Mouse (Mus musculus) right cerebral cortex, postnatal 14 days (tissue): ENCODE measurements at regions not wholly inside any gene's neighbourhood (a gene's known extent, or its start where the extent isn't known, plus 50 kb on each side); places are given as distances from the start of the nearest gene placed in this dataset.
"Not testable (repeated sequence)": the region's sequence is repeated elsewhere in the genome, so short reads cannot be mapped to it uniquely, and the experiment has no call there.

Source experiments
- DNase-seq: peaks from one replicate; pipeline ENCODE4 v3.0.0; 2022

DNA sequence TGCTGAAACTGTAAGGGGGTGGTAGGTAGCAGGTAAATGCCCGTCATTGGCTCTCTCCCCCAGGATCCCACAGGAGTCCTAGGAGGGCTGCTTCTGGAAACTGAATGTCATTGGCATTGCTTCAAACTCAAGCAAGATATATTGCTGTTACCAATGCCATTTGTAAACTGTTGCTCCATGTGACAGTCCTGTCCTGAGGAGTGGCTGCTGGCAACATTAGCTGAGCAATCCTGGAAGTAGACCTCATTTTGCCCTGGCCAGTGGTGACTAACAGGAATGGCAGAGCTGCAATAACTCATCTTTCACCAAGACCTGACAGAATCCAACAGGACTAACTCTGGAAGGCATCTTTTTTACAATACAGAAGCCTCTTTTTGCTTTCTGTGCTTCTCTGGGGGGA, 143.2 kb downstream of the Gm815 start:
- no peak for DNase-seq

DNA sequence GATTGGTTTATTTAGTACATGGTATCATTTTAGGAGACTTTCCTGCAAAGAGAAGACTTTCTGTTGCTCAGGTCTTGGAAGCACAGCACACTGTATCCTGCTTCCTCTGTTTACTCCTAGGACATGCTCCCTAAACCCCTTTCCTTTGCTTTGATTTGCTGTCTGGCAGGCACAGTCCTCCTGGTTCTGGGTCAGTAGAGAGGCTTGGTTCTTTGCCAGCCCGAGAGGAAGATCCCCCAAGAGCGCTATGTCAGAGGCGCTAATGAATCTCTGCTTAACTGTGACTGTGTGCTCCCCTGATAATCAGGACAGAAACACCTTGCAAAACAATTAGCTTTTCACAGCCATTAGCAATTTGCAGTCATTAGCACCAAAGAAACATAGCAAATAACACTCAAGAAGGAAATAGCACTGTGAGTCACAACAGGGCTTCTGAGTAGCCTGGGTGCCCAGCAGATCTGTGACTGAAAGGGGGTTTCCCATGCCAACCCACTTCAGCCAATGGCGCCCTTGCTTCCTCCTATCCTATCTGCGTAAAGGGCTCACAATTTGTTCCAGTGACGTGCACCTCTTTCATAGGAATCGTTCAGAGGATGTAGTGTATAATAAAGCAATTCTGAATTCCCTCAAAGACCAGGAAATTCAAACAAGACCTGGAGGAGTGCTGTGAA, 145.5 kb downstream of the Gm815 start:
- DNase-seq, result no peak

DNA sequence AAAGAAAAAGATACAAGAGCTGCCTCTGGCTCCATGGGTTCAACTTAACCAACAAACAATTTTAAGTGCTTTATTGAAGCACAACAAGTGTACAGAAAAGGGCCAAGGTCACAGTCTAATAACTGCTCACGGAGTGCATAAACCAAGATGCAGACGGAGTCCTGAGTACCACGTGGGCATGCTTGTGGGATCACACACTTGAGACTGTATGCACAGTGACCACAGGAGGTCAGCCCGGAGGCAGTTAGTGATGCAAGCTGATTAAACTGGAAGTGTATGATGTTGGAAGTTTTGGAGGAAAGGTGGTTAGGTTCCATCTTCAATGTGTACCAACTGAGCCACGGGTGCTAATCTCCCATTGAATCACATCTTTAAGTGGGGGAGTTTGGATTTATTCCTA, 146.9 kb downstream of the Gm815 start:
- DNase-seq, result no peak

DNA sequence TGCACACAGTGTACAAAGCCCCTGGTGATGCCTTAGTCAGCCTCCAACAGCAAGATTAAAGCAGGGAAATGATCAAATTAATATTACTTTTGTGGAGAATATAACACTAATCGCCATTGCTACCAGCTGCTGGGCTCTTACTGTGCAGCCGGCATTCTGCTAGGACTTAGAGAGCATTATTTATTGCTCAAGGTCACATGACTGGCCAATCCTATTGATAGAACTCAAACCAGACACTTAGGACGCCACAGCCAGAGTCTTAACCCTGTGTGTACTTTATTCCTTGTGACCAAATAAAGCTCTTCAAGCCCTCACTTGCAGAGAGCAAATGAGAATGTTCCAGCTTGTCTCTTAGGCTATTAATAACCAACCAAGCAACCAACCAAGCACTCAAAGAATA, 152.6 kb downstream of the Gm815 start:
- DNase-seq, result no peak

DNA sequence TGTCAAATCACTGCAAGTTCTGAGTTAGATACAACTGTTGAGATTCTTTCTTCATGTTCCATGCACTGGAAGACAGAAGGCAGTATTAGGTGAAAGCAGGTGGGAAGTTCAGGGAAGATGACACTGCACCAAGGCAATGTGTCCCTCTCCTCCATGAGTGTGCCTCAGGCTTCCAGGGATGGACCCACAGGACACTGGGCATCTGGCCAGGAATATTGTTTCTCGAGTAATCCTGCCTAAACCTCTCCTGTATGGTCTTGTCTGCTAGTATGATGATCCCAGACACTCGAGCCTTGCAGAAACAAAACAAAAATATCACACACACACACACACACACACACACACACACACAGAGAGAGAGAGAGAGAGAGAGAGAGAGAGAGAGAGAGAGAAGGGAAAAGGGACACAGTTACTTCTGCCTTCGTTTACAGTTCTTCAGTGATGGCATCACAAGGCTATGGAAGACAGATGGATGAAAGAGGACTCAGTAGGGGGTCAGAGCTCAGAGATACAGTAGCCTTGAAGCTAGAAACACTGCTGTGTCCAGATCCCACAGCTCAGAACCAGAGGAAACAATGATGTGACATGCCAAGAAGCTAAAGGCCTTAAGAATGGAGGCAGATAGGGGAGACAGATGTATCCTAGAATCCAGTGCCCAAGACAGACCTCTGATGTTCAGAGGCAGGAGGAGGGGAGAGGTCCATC, 154.8 kb downstream of the Gm815 start:
- DNase-seq, result no peak

DNA sequence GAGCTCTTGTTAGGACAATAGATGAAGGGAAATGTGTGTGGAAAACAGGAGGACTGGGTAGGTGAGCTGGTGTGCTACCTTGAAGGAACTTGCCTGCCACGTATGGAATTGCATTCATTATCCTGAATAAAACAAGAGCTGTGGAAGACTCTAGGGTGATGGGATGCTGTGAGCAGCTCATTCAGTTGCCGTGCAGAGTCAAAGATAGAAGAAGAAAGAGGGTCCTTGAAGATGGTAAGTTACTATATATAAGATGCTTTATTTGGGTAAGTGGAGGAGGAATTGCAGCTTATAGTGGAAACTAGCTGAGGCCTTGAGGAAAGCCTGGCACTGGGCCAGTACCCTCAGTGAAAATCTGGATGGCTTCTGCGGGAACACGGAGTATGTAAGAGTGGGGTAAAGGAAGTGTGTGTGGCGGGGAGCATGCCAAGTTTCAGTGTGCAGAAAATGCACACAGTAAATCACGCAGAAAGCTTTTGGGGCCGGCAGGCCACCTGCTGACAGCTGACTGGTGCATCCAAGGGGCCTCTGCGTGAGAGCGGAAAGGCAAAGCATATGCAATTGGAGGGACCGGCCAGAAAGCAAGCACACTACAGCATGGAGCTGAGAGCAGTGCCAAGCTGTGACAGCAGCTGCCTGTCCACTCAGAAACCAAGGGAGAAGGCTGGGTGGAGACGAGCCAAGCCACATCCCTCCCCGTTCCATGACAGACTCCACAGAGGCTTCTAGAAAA, 149.7 kb upstream of the Vldlr start:
- peak; percentile 88 for DNase-seq

DNA sequence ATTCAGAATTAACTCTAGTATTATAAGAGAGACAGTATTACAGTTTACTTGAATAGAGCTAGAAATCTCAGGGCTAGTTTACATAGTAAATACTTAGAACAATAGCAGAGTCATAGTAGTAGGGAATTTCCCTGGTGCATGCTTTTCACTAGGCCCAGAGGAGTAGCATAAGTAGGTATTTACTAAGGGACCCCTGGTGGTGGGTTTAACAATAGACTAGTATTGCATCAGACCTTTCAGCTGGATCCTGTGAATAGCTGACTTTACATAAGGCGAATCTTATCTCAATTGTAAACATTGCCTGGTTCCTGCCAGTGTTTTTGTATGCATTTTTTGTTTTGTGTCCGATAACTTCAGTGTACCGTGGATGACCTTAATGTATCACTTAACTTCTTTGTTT, 143.0 kb upstream of the Vldlr start:
- no peak for DNase-seq

DNA sequence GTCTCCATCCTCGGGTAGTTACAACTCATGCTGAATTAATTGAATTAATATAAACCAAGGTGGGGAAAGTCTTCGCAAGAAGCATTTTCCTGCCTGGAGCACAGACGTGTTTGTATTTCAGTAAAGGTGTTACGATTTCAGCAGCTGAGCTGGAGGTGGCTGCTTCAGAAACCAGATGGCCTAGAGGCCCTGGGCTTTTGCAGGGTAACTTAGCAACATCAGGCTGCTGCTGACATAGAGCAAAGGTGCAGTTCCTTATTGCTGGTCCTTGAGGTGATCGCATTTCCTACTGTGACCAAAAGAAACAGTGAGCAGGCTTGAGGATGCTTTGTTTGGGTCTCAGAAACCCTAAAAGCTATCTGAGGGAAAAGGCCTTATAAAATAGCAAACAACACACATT, 141.3 kb upstream of the Vldlr start:
- DNase-seq, result no peak

DNA sequence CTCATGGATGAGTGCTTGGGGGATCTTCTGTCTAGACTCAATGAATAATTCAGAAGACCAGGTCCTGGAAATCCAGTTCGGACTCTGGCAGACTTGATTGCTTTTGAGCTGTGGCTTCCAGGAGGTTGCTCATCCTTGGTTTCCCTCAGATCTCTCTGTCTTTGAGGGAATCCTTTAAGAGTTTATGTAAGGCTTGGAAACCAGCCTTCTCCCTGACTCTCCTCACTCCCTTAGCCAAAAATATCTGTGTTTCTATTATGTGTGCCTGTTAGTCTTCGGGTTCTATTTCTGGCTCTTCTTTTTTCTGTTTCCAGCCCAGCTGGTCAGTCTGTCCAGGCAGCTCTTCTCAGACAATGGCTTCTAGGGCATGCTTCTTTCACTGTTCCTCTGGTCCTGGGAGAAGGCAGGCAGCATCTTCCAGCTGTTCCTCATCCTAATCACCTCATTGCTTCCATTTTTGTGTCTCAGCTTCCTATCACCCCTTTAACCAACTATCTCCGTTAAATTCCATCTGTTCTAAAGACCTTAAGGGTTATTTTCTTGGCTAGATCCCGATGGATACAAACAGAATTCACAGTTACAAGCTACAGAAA, 139.3 kb upstream of the Vldlr start:
- DNase-seq, result no peak

DNA sequence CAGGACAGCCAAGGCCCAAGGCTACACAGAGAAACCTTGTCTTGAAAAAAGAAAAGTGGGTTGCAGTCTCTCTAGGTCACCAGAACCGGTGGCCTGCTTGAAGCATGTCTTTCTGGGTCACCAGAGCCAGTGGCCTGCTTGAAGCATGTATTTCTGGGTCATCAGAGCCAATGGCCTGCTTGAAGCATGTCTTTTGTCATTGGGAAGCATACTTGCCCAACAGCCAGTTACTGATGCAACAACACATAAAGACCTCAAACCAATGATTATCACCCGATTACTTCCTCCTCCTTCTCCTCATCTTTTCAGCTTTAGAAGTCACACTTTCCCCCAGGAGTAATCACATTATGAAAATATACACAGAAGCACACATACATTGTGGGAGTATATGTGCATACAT, 128.9 kb upstream of the Vldlr start:
- DNase-seq, result no peak

DNA sequence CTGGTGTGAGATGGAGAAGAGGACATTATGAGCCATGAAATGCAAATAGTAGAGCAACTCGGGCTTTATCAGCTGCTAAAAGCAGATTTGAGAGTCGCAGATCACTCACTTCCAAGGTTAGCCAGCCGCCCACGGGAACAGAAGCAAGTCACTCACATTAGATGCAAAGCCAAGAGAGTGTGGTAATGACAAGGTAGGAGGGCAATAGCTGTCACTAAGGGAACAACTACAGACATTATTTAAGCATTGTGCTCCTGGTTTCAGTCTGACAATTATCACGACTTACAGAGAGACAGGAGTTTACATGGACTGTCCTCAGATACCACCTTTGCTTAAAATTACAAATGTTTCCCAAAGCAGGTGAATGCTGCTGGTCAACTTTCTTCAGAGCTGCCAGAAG, 128.5 kb upstream of the Vldlr start:
- no peak for DNase-seq

DNA sequence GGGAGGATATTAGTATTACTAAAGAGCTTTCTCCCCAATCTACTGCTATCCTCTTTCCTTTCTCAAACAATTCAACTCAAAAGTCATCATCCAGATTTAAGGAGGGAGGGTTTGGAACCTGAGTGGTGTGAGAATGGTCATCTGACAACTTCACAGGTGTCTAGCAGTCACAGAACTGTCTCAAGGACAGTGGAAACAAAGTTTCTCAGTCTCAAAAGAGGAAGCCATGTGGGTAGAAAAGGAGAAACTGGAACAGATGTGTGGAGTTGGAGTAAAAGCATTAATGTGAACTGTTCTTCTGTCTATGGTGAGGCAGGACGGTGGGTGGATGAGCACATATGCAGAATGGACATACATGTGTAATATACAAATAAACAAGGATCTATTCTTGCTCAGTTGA, 127.2 kb upstream of the Vldlr start:
- DNase-seq, result no peak

DNA sequence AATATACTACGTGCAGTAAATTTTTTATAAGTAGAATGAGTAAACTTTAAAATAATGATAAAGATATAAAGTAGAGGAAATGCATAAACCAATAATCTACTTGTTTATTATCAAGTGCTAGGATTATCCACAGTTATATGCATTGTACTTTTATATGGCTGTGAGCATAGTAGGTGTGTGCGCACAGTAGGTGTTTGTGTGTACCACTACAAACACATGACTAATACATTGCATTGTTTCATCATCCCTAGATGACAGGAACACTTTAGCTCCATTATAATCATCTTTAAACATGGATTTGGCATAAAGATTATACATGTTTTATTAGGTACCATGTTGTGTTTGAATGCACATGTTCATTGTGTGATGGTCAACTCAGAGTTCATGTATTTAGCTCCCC, 124.7 kb upstream of the Vldlr start:
- no peak for DNase-seq

DNA sequence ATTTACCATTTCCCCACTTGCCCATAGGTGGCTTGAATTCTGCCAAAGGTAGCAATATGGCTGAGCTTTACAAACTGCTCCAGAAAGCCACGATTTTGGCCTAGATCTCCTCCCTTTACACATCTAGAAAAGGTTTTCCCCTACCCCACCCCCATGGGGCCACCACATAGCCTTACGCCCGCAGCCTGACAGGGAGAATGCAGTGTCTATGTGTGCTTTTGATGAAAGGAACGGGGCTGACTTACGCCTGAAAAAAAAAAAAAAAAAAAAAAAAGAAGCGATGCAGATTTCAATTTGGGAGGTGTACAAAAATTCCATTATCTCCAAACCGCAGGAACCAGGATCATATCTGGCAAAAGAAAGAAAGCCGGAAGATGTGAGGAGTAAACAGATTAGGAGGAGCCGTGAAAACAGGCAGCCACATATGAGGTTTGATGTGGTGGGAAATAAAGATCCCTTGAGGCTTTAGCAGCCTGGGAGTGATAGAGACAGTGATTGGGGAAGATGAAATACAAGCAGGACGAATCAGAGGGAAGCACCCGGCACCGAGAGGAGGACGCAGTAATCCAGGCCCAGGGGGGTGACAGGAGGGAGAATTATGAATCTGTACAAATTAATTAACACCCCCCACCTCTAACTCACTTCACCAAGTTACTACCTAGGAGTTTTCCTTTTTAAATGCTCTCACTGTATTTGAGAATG, 121.4 kb upstream of the Vldlr start:
- no peak for DNase-seq

DNA sequence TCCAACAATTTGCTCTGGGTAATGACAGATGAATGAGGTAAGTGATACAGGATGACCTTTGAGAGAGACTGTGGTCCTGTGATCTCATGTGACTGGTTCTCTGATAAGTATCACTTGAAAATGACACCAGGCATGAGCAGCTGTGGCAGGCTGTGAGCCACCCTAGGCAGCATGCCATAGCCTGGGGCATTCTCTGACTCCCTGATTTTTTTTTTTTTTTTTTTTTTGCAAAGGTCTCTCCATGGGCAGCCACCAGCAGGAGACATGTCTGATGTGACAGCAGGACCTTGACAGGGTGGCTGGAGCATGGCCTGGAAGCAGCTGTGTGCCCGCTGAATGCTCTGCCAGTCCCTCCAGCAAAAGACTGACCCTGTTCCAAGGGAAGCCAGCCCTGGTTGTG, 116.4 kb upstream of the Vldlr start:
- no peak for DNase-seq

DNA sequence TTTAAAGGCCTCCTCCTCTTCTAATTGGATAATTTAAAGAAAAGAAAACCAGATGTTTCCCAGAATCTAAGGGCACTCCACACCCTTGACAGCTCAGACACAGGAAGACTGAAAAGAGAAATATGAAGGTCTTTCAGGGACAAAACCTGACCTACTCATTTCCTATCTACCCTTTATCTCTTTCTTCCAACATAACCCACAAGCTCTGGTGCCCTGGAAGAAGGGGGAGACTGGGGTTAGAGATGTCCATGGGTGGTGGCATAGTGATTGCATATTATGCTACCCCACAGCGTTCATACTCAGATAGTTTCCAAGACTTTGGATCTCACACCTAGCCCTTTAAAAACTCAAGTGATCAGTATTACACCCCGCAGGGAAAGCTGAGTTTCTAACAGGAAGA, 105.8 kb upstream of the Vldlr start:
- no peak for DNase-seq

DNA sequence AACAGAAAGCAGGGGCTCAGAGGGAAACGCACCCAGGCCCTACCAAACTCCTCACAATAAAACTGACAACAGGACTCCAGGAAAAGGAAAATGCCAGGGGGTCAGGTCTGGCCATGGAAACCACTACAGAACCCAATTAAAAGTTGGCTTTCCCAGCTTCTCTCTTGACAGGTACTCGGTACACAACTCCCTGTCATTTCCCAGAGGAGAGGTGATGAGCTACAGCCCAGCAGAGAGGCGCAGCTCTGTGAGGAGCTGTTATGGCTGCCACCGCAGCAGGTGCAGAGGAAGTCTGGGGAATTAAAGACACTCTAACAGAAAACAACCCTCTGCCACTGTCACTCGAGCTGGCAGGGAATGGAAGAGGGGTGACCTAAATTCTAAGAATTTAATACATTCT, 95.4 kb upstream of the Vldlr start:
- DNase-seq, result no peak

DNA sequence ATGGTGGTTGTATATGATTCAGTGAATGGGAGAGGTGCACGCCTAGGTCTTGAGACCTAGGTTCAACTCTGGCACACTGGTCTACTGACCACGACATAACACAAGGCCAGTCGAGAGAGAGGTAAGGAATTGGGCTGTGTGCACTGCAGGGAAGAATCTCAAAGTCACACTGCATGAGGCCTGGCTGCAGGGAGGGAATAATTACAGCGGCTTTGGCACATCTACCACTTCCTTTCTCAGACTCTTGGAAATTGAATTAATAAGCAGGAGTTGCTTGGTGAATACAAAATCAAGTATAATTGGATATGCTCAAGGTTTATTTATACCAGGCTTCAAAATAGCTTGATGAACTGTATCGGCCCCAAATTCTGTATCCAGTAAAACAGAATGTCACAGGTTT, 93.9 kb upstream of the Vldlr start:
- no peak for DNase-seq

DNA sequence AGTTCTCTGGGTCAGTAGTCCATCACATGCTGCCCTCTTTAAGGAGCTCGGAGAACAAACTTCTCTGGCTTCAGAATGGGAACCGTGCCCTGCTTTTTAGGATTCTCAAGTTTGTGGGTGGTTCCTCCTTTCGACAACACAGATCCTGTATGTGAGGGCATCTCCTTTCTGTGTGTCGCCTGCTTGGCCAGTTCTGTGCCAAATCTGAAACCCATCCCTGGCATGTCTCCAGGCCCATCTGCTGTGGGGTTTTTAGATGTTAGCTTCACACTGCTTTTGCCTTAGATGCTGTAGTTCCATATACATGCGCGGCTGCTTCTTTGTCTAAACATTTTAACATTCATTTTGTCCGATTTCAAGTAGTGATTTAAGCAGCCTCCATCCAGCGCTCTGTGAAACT, 93.0 kb upstream of the Vldlr start:
- peak; percentile 84 for DNase-seq

DNA sequence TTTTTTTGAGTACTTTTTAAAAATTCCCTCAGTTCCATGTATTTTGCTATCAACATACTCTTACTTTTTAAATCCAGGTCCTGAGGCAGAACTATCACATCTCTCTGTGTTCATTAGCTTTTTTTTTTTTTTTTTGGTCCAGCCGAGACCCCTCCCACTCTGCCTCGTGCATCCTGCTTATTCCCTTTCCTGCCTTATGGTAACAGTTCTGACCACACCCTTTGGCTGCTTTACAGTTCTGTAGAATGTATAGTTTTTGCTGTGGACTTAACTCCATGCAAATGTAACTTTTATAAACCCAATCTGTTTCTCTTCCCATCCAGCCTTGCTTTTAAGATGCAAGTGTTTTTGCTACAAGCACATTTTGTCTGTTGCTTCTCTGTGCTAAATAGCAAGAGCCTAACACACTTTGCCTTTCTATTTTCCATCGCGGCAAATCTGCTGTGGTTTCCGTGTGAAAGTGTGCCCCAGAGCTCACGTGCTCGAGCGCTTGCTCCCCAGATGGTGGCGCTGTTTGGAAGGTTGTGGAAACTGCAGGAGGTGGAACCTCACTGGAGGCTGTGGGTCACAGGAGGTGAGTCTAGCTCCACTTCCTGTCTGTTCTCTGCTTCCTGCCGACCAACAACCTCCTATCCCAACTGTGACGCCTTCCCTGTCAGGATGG, 92.3 kb upstream of the Vldlr start:
- DNase-seq, result peak; percentile 67

DNA sequence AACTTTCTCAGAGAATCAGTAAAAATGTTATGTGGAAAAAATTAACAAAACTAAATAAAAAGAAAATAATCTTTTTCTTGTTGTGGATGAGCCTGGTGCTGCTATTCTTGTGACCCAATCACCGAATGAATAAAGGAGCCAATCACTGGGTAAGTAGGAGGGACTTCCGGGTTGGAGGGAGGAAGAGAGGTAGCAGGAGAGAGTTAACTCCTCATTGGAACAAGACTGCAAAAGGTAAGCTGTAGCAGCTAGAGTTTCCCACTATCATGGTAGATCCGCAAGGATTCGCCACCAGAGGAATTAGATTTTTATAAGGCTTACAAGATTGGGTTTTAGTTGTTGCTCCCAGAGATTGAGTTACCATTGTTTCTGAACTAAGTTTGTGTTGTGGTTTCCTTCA, 87.8 kb upstream of the Vldlr start:
- not testable (repeated sequence) for DNase-seq

DNA sequence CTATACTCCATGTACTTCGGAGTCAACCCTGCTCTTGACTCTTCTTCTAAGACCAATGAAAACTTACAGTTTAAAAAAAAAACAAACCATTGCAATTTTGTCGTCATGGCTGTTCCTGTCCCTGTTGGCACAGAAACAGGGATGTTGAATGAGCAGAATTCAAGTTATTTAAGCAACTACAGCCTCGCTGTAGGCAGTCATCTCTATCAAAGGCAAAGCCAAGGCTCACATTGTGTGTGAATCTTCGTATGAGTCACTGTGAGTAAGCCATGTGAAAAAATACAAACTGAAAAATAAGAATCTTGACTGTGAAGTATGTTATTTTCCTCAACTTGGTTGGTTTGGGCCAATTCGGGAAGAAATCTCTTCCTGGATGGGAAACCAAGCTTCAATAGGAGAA, 81.9 kb upstream of the Vldlr start:
- DNase-seq, result no peak

DNA sequence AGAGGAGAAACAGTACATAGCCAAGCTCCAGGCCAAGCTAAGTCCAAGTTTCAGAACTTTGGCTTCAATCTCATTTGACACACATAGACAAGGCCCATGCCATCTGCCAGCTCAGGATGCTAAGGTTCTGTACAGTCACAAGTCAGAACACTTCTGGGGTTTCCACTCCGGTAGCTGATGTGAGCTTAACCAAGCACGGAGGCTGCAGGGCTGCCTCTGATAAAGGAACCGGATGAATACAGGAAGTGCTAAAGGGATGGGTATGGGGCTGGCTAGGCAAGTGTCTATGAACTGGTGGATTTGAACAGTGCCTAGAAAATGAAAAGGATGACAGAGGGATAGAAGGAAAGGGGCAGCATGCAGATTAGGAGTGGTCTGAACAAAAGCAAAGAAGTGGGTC, 75.4 kb upstream of the Vldlr start:
- no peak for DNase-seq
